ENCODE assay signal across 9 mouse cellular contexts in the genomic region with DNA sequence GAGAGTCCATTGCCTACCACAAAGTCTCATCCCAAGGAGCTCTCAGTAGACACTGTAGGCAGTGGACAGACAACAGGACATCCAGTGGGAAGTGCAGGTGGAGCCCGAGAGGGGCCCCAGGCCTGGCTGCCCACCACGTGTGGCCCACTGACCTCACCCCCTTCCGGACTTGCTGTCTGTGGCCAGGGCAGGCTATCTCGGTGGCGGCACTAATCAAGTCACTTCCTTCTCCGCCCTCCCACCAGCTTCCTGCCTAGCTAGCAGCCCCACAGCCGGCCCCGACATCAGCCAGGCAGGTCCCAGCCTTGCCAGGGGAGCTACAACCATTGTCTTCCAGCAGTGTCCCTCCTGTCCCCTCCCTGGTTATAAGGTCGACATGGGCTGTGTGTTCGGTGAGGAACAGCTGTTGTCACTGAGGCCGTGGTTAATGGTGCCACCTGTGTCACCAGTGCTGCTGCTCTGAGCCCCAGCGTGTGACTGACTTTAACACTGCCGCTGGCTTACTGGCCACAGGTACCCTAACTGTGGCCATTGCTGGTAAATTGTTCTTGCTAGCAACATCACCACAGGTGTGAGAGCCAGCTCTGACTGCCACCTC. TPM values are rescaled to one million over a fixed set of nuclear protein-coding genes. Genes with fewer than 3 reads are reported as not detected.
A peak's percentile ranks its signal among the peaks of the same experiment; 100 is the strongest.
DNase-seq lines count a peak whose midpoint lies in the region; ATAC-seq lines count a peak whose summit lies in the region.
"Had no signal": no experiment of that assay in that cellular context is flagged by ENCODE, and none has a peak within 500 bp of the region (broad histone marks: within the 10 kb centered on the region; RNA-seq: fewer than 3 reads in every experiment).

No protein-coding gene starts in this region.

- H3K4me1 ChIP-seq in hindbrain, embryonic 16.5 days (ENCODE audit: control insufficient read depth, insufficient read depth, low read depth, low read length) = no peaks in the 10 kb centered on the region
- H3K4me1 ChIP-seq: hindbrain, embryonic 15.5 days had no signal

- H3K36me3 ChIP-seq in hindbrain, embryonic 16.5 days (ENCODE audit: control insufficient read depth, insufficient read depth, low read length) = no peaks in the 10 kb centered on the region
- H3K36me3 ChIP-seq: hindbrain, embryonic 15.5 days had no signal

- no peaks in the 10 kb centered on the region for H3K27me3 ChIP-seq in hindbrain, embryonic 16.5 days (replicated peaks; ENCODE audit: control insufficient read depth, insufficient read depth, low read length)
- H3K27me3 ChIP-seq: hindbrain, embryonic 15.5 days had no signal

- DNase-seq in adrenal gland, postnatal 14 days = peak; percentile 56
- DNase-seq in heart, adult 11 months = peak; percentile 98
- peak; percentile 46 for DNase-seq in kidney, adult 9 months
- DNase-seq in lung, postnatal 10 days = peak; percentile 70
- DNase-seq in frontal cortex, postnatal 36 days (ENCODE audit: low spot score in 2 of 2) = no peak
- DNase-seq in c-Kit-positive CD71-positive TER-119-positive erythroid progenitor cells, embryonic 14.5 days (ENCODE audit: low spot score) = no peak
- DNase-seq in thymus, postnatal 0 days (ENCODE audit: low spot score) = no peak

- H3K4me2 ChIP-seq in hindbrain, embryonic 16.5 days (ENCODE audit: low read length) = no peak overlapping the region
- H3K4me2 ChIP-seq: hindbrain, embryonic 15.5 days had no signal

- no peak overlapping the region for H3K27ac ChIP-seq in hindbrain, embryonic 16.5 days (ENCODE audit: low read depth, low read length)
- H3K27ac ChIP-seq: hindbrain, embryonic 15.5 days had no signal

- no peak for ATAC-seq in hindbrain, embryonic 16.5 days

- no peak overlapping the region for H3K9ac ChIP-seq in hindbrain, embryonic 16.5 days (ENCODE audit: low read depth, low read length)
- H3K9ac ChIP-seq: hindbrain, embryonic 15.5 days had no signal

- H3K4me3 ChIP-seq in hindbrain, embryonic 16.5 days (ENCODE audit: low read length) = no peak overlapping the region
- H3K4me3 ChIP-seq: hindbrain, embryonic 15.5 days had no signal

- H3K9me3 ChIP-seq in hindbrain, embryonic 16.5 days (ENCODE audit: control insufficient read depth, low read length) = no peaks in the 10 kb centered on the region
- H3K9me3 ChIP-seq: hindbrain, embryonic 15.5 days had no signal

- 67% methylated on average over 13 of the region's 13 CpGs for WGBS in hindbrain, embryonic 16.5 days

RNA-seq across cellular contexts. Expression of a gene that starts 33.1 kb away (rescaled TPM):
- 23.6 and 24.6 TPM in 2 replicates for total RNA-seq in adrenal gland, postnatal 14 days (2021)
- 0.75 and 1.2 TPM in 2 replicates for polyA plus RNA-seq in hindbrain, embryonic 16.5 days (2015; fragmentation: Nextera tagmentation; extraction: Ambion mirVana)
- polyA plus RNA-seq in thymus, postnatal 0 days (2015; fragmentation: Nextera tagmentation; extraction: Ambion mirVana) = 3.9 and 5.4 TPM in 2 replicates

RNA-seq across cellular contexts. Expression of a gene that starts 45.5 kb away (rescaled TPM):
- total RNA-seq in adrenal gland, postnatal 14 days (2021) = not detected in 2 replicates
- 0.39 and 0.60 TPM in 2 replicates for polyA plus RNA-seq in hindbrain, embryonic 16.5 days (2015; fragmentation: Nextera tagmentation; extraction: Ambion mirVana)
- not detected in 2 replicates for polyA plus RNA-seq in thymus, postnatal 0 days (2015; fragmentation: Nextera tagmentation; extraction: Ambion mirVana)

Comparison
In these comparisons a context has a peak if more than half of its experiments do, and no peak if none do; other contexts are left out.
1. DNase-seq: peak in adrenal gland, postnatal 14 days (single experiment), heart, adult 11 months (single experiment), kidney, adult 9 months (single experiment) and lung, postnatal 10 days (single experiment); none in frontal cortex, postnatal 36 days (0 of 2), c-Kit-positive CD71-positive TER-119-positive erythroid progenitor cells, embryonic 14.5 days (single experiment) and thymus, postnatal 0 days (single experiment).